Mouse (Mus musculus) intestine, embryonic 15.5 days (tissue): Measurements from ENCODE around the gene Rbp1. TPM values are rescaled to one million over a fixed set of nuclear protein-coding genes. Genes with fewer than 3 reads are reported as not detected.

Source experiments
- ATAC-seq: fragments of 200-750 bp; cut with Nextera tagmentation; 2 replicates; pipeline ENCODE4 v1.8.0; 2017; ENCODE audit warnings: moderate TSS enrichment, moderate library complexity
- H3K27ac ChIP-seq: fragments of 300-500 bp; sonication (generic); 2 replicates; pipeline ENCODE4 v1.5.1; 2015; ENCODE audit warnings: mild to moderate bottlenecking, inconsistent platforms
- H3K27me3 ChIP-seq: fragments of 300-500 bp; sonication (generic); replicated peaks from 2 replicates; pipeline ENCODE4 v1.6.1; 2015; ENCODE audit warnings: inconsistent platforms
- H3K36me3 ChIP-seq: fragments of 300-500 bp; sonication (generic); 2 replicates; pipeline ENCODE4 v1.6.1; 2015; ENCODE audit warnings: inconsistent platforms
- H3K4me1 ChIP-seq: fragments of 300-500 bp; sonication (generic); replicated peaks from 2 replicates; pipeline ENCODE4 v1.6.1; 2015; ENCODE audit warnings: inconsistent platforms
- H3K4me2 ChIP-seq: fragments of 300-500 bp; sonication (generic); replicated peaks from 2 replicates; pipeline ENCODE4 v1.6.1; 2015; ENCODE audit warnings: mild to moderate bottlenecking, inconsistent platforms
- H3K4me3 ChIP-seq: fragments of 300-500 bp; sonication (generic); replicated peaks from 2 replicates; pipeline ENCODE4 v1.5.1; 2015; ENCODE audit warnings: inconsistent platforms
- H3K9ac ChIP-seq: fragments of 300-500 bp; sonication (generic); 2 replicates; pipeline ENCODE4 v1.6.1; 2015; ENCODE audit warnings: inconsistent platforms
- H3K9me3 ChIP-seq: fragments of 300-500 bp; sonication (generic); 2 replicates; pipeline ENCODE4 v1.6.1; 2016; ENCODE audit warnings: inconsistent platforms
- WGBS: fragments of 180-500 bp; shearing (Covaris S2); methylation state at CpG from one replicate; pipeline ENCODE4 v1.1.7; 2015; 5-methylcytosine and 5-hydroxymethylcytosine counted together
- polyA plus RNA-seq: library from polyadenylated mRNA; unstranded; fragments of >200 nt; fragmentation: Nextera tagmentation; extraction: Ambion mirVana; gene quantifications from 2 replicates; pipeline ENCODE4 v1.2.1, GENCODE M21; 2015

Rbp1 gene
- polyA plus RNA-seq, 1 experiment from 2014 or later: 66.5 TPM

DNA sequence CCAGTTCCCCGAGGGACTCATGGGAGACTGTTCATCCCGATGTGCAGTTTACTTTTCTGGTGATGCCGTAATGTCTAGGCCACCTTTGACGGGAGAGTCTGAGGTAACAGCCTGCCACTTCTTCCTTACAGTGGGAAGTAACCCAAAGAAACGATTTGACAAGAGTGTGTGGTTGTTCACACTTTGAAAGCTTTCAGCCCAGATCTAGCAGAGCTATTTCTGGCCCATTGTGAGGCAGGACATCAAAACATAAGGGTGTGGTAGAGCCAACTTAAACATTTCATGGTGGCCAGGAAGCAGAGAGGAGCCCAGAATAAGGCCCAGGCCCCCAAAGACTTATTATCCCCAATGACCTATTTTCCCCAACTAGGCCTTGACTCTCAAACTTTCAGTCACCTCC, 21.1 kb upstream of the Rbp1 start:
- no peak overlapping the region for H3K27ac ChIP-seq
- H3K36me3 ChIP-seq: no peaks in the 10 kb centered on the region
- H3K4me2 ChIP-seq: no peak overlapping the region
- H3K4me3 ChIP-seq: no peak overlapping the region
- no peak for ATAC-seq
- no peaks in the 10 kb centered on the region for H3K4me1 ChIP-seq
- H3K9ac ChIP-seq: no peak overlapping the region
- 74% methylated on average over 5 of the region's 5 CpGs for WGBS
- H3K27me3 ChIP-seq: no peaks in the 10 kb centered on the region
- H3K9me3 ChIP-seq: no peaks in the 10 kb centered on the region

DNA sequence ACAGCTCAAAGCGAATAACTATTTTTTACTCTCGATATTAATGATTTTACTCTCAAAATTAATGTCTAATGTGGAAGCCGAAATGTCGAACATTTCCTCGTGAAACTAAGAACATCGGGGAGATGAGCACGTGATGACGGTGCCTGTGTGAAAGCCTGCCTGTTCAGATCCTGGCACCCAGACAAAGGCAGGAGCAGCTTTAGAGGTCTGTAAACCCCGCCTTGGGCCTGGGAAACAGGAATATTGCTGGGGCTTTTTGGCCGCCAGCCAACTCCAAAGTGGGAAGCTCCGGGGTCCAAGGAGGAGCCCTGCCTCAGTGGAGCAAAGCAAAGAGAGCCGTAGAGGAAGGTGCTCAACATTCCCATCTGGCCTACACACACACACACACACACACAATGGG, 15.0 kb upstream of the Rbp1 start:
- no peak overlapping the region for H3K9ac ChIP-seq
- 0 out of 2 replicates have a peak, but pooled peaks cover 4% of the 10 kb centered on the region for H3K4me1 ChIP-seq
- 69% methylated on average over 12 of the region's 12 CpGs for WGBS
- H3K36me3 ChIP-seq: no peaks in the 10 kb centered on the region
- no peaks in the 10 kb centered on the region for H3K9me3 ChIP-seq
- H3K4me3 ChIP-seq: no peak overlapping the region
- no peak overlapping the region for H3K27ac ChIP-seq
- peak; percentile 41 for ATAC-seq
- H3K27me3 ChIP-seq: no peaks in the 10 kb centered on the region
- no peak overlapping the region for H3K4me2 ChIP-seq

DNA sequence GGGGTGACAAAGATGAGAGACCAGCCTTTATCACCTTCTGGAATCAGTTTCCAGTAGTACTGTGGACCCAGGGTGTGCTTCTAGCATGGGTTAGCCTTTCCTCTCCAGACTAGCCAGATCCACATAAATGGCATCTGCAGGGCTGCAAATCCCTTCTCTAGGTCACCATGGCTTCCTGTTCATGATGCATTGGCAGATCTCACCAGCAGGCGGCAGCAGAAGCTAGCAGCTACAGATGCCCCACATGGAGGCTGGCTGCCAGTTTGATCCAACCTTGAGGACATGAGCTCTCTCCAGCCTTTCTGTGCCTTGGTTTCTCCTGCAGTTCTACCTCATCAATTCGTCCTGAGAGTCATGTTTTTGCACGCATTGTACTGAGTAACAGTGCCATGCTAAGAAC, 13.6 kb upstream of the Rbp1 start:
- 39% methylated on average over 3 of the region's 3 CpGs for WGBS
- no peak overlapping the region for H3K9ac ChIP-seq
- no peaks in the 10 kb centered on the region for H3K9me3 ChIP-seq
- H3K27me3 ChIP-seq: no peaks in the 10 kb centered on the region
- H3K4me1 ChIP-seq: 0 out of 2 replicates have a peak, but pooled peaks cover 4% of the 10 kb centered on the region
- no peak overlapping the region for H3K4me3 ChIP-seq
- H3K4me2 ChIP-seq: no peak overlapping the region
- no peak overlapping the region for H3K27ac ChIP-seq
- peak; percentile 46; the same call in 1 of the 2 replicates for ATAC-seq
- no peaks in the 10 kb centered on the region for H3K36me3 ChIP-seq

DNA sequence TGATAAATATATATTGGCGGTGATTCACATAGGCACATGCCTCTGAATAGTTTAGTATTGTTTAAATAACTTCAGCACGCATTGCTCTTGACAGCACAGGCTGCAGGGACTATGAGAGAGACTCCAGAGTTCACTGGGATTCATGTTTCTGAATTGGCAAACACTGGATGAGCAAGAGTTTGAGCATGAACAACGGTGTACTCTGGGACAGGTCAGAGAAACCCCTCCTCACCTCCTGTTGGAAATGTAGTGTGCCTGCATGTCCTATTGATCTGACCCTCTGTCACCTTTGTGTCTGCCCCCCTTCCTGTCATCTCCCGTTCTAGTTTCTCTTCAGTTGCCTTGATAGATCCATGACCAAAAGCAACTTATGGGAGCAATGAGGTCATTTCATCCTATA, 7.3 kb upstream of the Rbp1 start:
- Histone ChIP-seq H3K36me3 (no peaks in the 10 kb centered on the region), H3K4me2 (no peak overlapping the region), H3K27me3 (no peaks in the 10 kb centered on the region), H3K27ac (no peak overlapping the region), H3K4me1 (no peaks in the 10 kb centered on the region), H3K4me3 (no peak overlapping the region), H3K9me3 (no peaks in the 10 kb centered on the region), H3K9ac (no peak overlapping the region)
- no peak for ATAC-seq
- 80% methylated on average over 4 of the region's 4 CpGs for WGBS

DNA sequence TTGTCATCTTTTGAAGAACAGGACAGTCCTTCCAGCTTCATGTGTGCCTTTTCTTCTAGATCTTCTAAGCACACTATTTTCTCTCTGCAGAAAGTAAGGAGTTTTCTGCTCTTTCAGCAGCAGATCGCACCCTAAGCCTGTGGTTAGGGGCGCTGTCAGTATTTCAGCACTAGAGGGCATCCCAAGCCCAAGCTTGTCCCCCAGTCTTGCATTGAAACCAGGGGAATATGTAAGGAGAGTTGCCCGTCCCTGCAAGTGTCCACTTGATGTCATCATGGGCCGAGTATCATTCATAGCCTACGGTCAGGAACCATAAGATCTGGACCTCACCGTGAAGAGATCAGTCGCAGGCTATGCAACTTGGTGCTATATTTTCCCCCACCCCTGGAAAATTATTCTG, 4.8 kb upstream of the Rbp1 start:
- peak; percentile 79 for ATAC-seq
- H3K36me3 ChIP-seq: no peaks in the 10 kb centered on the region
- no peaks in the 10 kb centered on the region for H3K4me1 ChIP-seq
- WGBS: 38% methylated on average over 7 of the region's 7 CpGs
- H3K27me3 ChIP-seq: no peaks in the 10 kb centered on the region
- no peaks in the 10 kb centered on the region for H3K9me3 ChIP-seq
- H3K27ac ChIP-seq: no peak overlapping the region
- H3K9ac ChIP-seq: no peak overlapping the region
- H3K4me2 ChIP-seq: no peak overlapping the region
- H3K4me3 ChIP-seq: no peak overlapping the region

DNA sequence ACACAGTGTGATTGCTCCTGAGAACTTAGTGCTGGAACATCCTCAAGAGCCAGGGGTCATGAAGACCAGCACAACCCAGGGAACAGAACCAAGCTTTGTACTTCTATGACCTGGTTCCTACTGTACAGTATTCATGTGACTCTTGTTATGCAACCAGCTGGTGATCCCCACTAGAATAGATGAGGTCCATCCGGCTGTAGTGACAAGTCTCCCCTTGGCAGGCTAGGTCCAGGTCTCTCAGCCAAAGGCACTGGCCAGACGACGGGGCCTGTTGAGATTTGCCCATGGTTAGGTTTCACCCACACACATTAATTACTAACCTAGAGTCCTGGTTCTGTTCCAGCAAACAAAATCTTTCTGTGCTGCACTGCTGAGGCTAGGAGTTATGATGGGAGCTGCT, 4.4 kb upstream of the Rbp1 start:
- Histone ChIP-seq H3K4me2 (no peak overlapping the region), H3K36me3 (no peaks in the 10 kb centered on the region), H3K4me3 (no peak overlapping the region), H3K27ac (no peak overlapping the region), H3K27me3 (no peaks in the 10 kb centered on the region), H3K9ac (no peak overlapping the region), H3K9me3 (no peaks in the 10 kb centered on the region), H3K4me1 (no peaks in the 10 kb centered on the region)
- 82% methylated on average over 3 of the region's 3 CpGs for WGBS
- ATAC-seq: no peak

DNA sequence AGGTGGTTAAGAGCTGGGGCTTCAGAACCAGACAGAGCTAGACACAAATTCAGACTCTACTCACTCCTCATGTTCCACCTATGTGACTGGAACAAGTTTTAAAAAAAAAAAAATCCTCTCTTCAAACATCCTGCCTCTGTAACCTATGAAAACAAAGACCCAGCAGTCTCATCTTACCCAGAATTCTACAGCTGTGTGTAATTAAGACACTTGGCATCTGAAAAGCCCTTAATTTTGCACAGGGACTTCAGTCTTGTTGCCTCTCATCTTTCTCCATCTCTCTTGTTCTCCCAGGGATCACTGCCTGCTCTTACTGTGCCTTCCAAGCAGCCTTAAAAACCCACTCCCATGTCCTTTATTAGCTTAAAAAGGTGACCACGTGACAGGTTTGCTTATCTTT, 2.1 kb upstream of the Rbp1 start:
- WGBS: 46% methylated on average over 1 of the region's 1 CpGs
- H3K27me3 ChIP-seq: no peaks in the 10 kb centered on the region
- H3K9me3 ChIP-seq: no peaks in the 10 kb centered on the region
- H3K4me2 ChIP-seq: no peak overlapping the region
- no peak overlapping the region for H3K4me3 ChIP-seq
- H3K9ac ChIP-seq: no peak overlapping the region
- no peak overlapping the region for H3K27ac ChIP-seq
- no peaks in the 10 kb centered on the region for H3K36me3 ChIP-seq
- no peak for ATAC-seq
- H3K4me1 ChIP-seq: peaks cover 10% of the 10 kb centered on the region

DNA sequence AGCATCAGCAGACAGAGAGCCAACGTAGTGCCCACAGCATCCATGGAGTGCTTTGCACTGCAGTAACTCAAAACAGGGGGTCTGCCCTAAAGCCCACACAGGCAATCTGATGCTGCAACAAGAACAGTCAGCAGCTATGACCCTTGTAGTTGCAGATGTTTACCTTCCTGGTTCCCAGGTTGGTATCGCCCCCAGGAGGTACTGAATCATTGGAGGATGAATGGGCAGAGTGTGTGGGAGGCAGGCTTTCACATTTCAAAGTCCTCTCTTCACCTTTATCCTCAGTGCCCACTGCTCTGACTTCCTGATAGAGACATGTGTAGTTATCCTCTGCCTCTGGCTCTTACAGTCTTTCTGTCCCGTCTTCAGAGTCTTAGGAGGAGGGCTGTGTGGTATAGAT, 858 bp upstream of the Rbp1 start:
- WGBS: 55% methylated on average over 3 of the region's 3 CpGs
- H3K9me3 ChIP-seq: no peaks in the 10 kb centered on the region
- no peaks in the 10 kb centered on the region for H3K27me3 ChIP-seq
- ATAC-seq: no peak
- peaks cover 22% of the 10 kb centered on the region for H3K4me1 ChIP-seq
- no peaks in the 10 kb centered on the region for H3K36me3 ChIP-seq
- no peak overlapping the region for H3K4me2 ChIP-seq
- no peak overlapping the region for H3K27ac ChIP-seq
- H3K4me3 ChIP-seq: no peak overlapping the region
- H3K9ac ChIP-seq: no peak overlapping the region

DNA sequence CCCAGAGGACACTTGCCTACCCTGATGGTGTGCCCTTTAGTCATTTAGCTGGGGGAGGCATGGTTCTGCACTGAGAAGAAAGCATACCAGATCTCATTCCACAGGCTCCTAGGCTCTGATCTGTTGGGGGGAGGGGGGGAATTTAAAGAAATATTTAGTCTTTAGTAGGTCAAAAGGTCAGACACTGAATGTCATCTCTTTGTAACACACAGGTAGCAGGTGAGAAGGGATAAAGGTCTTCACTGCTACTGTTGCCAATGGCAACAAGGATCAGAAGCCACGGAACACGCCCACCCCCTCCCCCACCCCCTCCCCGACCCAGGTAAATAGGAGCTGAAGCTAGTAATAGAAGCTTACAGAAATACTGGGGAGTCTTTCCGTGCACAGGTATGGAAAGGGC, 930 bp downstream of the Rbp1 start:
- ATAC-seq: no peak
- H3K4me1 ChIP-seq: peaks cover 37% of the 10 kb centered on the region
- no peak overlapping the region for H3K9ac ChIP-seq
- H3K36me3 ChIP-seq: no peaks in the 10 kb centered on the region
- H3K9me3 ChIP-seq: no peaks in the 10 kb centered on the region
- no peak overlapping the region for H3K4me3 ChIP-seq
- WGBS: 12% methylated on average over 4 of the region's 4 CpGs
- H3K27ac ChIP-seq: no peak overlapping the region
- no peak overlapping the region for H3K4me2 ChIP-seq
- H3K27me3 ChIP-seq: no peaks in the 10 kb centered on the region

DNA sequence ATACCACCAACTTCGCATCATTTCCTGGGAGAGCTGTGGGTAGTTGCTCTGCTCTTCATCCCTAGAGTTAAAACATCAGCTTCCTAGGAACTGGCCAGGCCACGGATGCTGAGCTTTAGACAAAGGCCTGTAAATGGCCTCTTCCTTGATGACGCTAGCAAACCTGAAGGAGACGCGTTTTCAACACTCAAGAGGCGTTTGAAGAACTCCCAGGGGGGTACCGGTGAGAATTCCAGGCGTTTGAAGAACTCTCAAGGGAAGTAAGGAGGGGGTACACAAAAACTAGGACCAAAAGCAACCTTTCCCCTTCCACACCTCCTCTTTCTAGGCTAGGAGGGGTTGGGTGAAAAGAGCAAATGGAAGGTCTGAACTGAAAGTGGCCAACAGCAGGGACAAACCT, 1.5 kb downstream of the Rbp1 start:
- Histone ChIP-seq H3K27me3 (no peaks in the 10 kb centered on the region), H3K4me3 (peak overlapping the region; percentile 68), H3K4me2 (peak overlapping the region; percentile 90), H3K27ac (no peak overlapping the region), H3K36me3 (no peaks in the 10 kb centered on the region), H3K4me1 (peaks cover 43% of the 10 kb centered on the region), H3K9ac (peak overlapping the region; percentile 62; the same call in 1 of the 2 replicates), H3K9me3 (no peaks in the 10 kb centered on the region)
- WGBS: 7% methylated on average over 8 of the region's 8 CpGs
- ATAC-seq: 0 out of 2 replicates have a peak, but pooled peaks have one; percentile 1

DNA sequence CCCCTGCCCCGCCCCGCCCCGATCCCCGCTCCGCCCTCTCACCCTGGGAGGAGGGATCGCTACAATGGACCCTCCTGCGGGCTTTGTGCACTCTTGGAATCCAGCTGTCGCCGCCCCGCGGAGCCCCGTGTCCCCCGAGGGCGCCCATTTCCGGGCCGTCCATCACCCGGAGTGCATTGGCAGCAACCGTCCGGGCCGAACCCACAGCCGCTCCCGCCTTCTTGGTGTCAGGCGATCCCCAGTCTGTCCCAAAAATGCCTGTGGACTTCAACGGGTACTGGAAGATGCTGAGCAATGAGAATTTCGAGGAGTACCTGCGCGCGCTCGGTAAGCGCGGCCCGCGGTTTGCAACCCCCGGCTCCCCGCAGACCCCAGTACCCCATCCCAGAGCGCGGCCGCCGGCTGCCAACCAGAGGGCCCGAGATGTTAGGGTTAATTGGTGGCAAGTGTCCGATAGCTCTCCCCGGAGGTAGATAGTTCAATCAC, 2.0 kb downstream of the Rbp1 start:
- H3K4me1 ChIP-seq: peaks cover 48% of the 10 kb centered on the region
- under 1% methylated on average over 37 of the region's 42 CpGs for WGBS
- peak overlapping the region; percentile 48; the same call in 1 of the 2 replicates for H3K27ac ChIP-seq
- peak; percentile 76 for ATAC-seq
- H3K4me3 ChIP-seq: peak overlapping the region; percentile 68
- peak overlapping the region; percentile 90 for H3K4me2 ChIP-seq
- H3K9me3 ChIP-seq: no peaks in the 10 kb centered on the region
- no peaks in the 10 kb centered on the region for H3K36me3 ChIP-seq
- no peaks in the 10 kb centered on the region for H3K27me3 ChIP-seq
- peak overlapping the region; percentile 62 for H3K9ac ChIP-seq

DNA sequence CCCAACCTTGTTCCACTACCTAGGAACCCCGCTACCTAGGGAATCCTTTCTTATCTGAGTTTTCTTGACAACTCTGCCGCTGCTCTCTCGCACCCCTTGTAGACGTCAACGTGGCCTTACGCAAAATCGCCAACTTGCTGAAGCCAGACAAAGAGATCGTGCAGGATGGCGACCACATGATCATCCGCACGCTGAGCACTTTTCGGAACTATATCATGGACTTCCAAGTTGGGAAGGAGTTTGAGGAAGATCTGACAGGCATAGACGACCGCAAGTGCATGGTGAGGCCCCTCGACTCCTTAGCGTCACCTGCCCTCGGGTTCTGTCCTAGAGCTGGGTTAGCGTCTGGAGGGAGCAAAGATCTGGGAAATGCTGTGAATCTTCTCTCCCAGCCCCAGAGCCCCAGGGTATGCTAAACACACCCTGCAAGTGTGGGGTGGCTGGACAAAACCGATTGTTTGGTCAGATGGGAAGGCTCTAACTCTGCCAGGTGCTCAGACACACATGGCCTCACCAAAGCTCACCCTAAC, 2.7 kb downstream of the Rbp1 start:
- Histone ChIP-seq H3K27ac (0 out of 2 replicates have a peak overlapping the region, but pooled peaks have one; percentile 40), H3K9me3 (no peaks in the 10 kb centered on the region), H3K9ac (peak overlapping the region; percentile 62), H3K27me3 (no peaks in the 10 kb centered on the region), H3K36me3 (no peaks in the 10 kb centered on the region), H3K4me1 (peaks cover 52% of the 10 kb centered on the region), H3K4me2 (peak overlapping the region; percentile 90), H3K4me3 (peak overlapping the region; percentile 68)
- WGBS: 7% methylated on average over 19 of the region's 19 CpGs
- no peak for ATAC-seq

DNA sequence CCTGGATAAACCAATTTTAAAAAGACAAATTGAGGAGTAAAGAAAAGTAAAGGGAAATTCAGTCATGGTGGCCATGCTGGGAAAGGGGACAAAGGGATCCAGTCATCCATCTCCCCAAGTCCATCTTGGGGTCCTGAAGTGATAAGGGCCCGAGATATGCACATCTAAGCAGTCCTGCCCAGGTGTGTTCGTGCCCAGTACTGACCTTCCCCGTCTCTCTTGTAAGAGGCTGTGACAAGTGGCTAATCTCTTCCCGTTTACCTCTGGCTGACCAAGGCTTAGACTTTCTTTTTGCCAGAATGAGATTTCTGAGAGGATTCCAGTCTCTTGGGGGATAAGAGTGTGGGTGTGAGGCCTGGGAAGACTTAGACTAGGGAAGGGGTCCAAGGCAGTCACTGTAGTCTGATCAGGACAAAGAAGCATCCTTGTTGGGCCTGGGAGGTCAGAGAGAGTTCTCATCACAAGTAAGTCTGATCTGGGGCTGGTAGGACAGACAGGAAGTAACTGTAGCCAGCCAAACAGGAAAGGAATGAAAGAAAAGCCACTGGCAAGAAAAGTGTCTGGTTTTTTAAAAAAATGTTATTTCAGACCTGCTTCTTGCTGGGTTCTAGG, 5.3 kb downstream of the Rbp1 start:
- H3K27ac ChIP-seq: no peak overlapping the region; the same call in 1 of the 2 replicates
- H3K4me3 ChIP-seq: no peak overlapping the region
- H3K4me2 ChIP-seq: peak overlapping the region; percentile 90
- ATAC-seq: no peak
- no peaks in the 10 kb centered on the region for H3K9me3 ChIP-seq
- H3K9ac ChIP-seq: no peak overlapping the region
- H3K4me1 ChIP-seq: peaks cover 55% of the 10 kb centered on the region
- 68% methylated on average over 4 of the region's 4 CpGs for WGBS
- H3K27me3 ChIP-seq: no peaks in the 10 kb centered on the region
- H3K36me3 ChIP-seq: no peaks in the 10 kb centered on the region
